Mouse (Mus musculus): ENCODE measurements around the gene Rtbdn. TPM values are rescaled to one million over a fixed set of nuclear protein-coding genes. Genes with fewer than 3 reads are reported as not detected.

Rtbdn gene
- polyA plus RNA-seq, 1 experiment = 7.9 TPM

DNA sequence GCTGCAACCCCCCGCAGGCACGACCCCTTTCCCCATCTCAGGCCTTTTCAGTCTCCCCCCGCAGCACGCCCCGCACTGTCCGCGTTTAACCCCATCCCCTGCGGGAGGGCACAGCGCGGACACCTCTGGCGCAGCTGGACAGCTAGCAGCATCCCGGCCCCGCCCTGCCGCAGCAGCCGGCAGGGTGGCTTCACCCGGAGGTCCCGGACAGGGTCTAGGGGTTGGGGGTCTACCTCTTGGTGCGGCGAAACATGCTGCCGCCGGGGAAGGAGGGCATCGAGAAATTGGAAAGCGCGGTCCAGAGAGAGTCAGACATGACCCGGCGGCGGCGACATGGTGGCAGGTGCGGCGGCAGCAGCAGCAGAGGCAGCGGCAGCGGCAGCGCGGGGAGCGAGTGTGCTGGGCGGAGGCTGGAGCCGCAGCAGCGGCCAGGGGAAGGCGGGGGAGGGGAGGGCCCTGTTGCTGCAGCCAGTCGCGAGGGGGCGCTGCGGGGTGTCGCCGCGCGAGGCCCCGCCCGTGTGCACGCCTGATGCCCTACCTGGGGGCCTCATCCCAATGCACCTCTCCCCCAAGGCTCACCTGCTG lies 9.7 kb upstream of the Rtbdn start, which contains the start of gene Mast1:
Gene Mast1, minus strand, starts transcription at position 398 of the 585 bp plus-strand sequence.
- Histone ChIP-seq H3K4me3 (replicated peaks; ENCODE audit: insufficient read depth, low read depth, low read length) (peak within 1 kb of the TSS; percentile 95), H3K27me3 (ENCODE audit: control insufficient read depth, insufficient read depth, low read length) (no peaks in the 10 kb centered on the region), H3K4me1 (ENCODE audit: control insufficient read depth, insufficient read depth, low read length) (peaks cover 17% of the 10 kb centered on the region), H3K27ac (ENCODE audit: insufficient read depth, low read length) (peak within 1 kb of the TSS; percentile 93)
- WGBS = under 1% methylated on average over 49 of the region's 50 CpGs
- DNase-seq = peak; percentile 87
- TF ChIP-seq POLR2A (IDR thresholded peaks at IDR 0.05; ENCODE audit: borderline replicate concordance, insufficient read depth, low read length) (peak; percentile 52), CTCF (IDR thresholded peaks at IDR 0.05; ENCODE audit: borderline replicate concordance, insufficient read depth, low read depth, low read length) (peak; percentile 64)

DNA sequence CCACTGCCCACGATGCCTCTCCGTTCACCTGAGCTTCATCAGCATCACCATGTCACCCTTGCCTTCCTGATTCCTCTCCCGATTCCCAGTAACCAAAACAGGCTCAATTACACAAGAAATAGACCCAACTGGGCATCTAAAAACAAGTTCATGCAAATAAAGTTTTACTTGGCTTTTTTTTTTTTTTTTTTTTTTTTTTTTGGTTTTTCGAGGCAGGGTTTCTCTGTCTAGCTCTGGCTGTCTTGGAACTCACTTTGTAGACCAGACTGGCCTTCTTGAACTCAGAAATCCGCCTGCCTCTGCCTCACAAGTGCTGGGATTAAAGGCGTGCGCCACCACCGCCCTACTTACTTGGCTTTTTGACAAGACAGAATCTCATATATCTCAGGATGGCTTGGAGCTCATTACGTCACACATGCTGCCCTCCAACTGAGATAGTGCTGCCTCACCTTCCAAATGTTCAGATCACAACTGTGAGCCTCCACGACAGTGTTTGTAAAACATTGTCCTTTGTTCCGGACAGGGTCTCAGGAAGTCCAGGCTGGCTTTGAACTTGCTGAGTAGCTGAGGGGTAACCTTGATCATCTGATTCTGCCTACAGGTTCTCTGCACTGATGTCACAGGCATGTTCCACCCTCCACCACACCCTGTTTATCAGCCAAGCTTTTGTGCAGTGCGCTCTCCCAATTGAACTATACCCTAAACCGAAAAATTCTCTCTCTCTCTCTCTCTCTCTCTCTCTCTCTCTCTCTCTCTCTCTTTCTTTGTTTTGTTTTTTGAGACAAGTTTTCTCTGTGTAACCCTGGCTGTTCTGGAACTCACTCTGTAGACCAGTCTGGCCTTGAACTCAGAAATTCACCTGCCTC lies 8.9 kb upstream of the Rtbdn start:
- H3K27me3 ChIP-seq (ENCODE audit: control insufficient read depth, insufficient read depth, low read length) = no peaks in the 10 kb centered on the region

DNA sequence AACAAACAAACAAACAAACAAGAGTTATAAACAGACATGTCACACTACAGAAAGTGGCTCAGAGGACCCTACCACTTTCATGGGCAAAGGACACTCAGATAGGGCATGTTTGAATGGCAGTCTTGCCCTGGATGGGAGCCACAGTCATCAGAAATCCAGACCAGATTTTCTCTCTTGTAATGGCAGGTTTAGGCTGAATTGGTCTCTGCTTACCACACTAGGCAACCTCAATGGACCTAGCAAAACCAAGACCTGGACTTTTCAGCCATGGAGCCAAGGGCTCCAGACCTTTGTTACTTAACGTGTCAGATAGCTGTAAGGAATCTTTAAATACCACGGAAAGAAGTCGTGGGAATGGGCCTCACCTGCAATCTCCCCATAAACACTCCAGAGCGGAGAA lies 3.1 kb upstream of the Rtbdn start:
- no peak overlapping the region for H3K27ac ChIP-seq (ENCODE audit: insufficient read depth, low read length)
- peaks cover 6% of the 10 kb centered on the region; the same call in 1 of the 2 replicates for H3K4me1 ChIP-seq (ENCODE audit: control insufficient read depth, insufficient read depth, low read length)
- H3K27me3 ChIP-seq (ENCODE audit: control insufficient read depth, insufficient read depth, low read length) = no peaks in the 10 kb centered on the region
- H3K4me3 ChIP-seq (replicated peaks; ENCODE audit: insufficient read depth, low read depth, low read length) = no peak overlapping the region
- TF ChIP-seq POLR2A (IDR thresholded peaks at IDR 0.05; ENCODE audit: borderline replicate concordance, insufficient read depth, low read length) (no peak), CTCF (IDR thresholded peaks at IDR 0.05; ENCODE audit: borderline replicate concordance, insufficient read depth, low read depth, low read length) (no peak)
- 41% methylated on average over 4 of the region's 4 CpGs for WGBS
- DNase-seq = no peak

More for the DNA sequence above, 8.9 kb upstream of the Rtbdn start:
- no peak for DNase-seq
- H3K4me3 ChIP-seq (replicated peaks; ENCODE audit: insufficient read depth, low read depth, low read length) = peak overlapping the region; percentile 95
- peaks cover 17% of the 10 kb centered on the region for H3K4me1 ChIP-seq (ENCODE audit: control insufficient read depth, insufficient read depth, low read length)
- H3K27ac ChIP-seq (ENCODE audit: insufficient read depth, low read length) = peak overlapping the region; percentile 77
- no peak for TF ChIP-seq POLR2A (IDR thresholded peaks at IDR 0.05; ENCODE audit: borderline replicate concordance, insufficient read depth, low read length)
- TF ChIP-seq CTCF (IDR thresholded peaks at IDR 0.05; ENCODE audit: borderline replicate concordance, insufficient read depth, low read depth, low read length) = no peak; the same call in 1 of the 2 replicates
- 48% methylated on average over 13 of the region's 13 CpGs for WGBS

DNA sequence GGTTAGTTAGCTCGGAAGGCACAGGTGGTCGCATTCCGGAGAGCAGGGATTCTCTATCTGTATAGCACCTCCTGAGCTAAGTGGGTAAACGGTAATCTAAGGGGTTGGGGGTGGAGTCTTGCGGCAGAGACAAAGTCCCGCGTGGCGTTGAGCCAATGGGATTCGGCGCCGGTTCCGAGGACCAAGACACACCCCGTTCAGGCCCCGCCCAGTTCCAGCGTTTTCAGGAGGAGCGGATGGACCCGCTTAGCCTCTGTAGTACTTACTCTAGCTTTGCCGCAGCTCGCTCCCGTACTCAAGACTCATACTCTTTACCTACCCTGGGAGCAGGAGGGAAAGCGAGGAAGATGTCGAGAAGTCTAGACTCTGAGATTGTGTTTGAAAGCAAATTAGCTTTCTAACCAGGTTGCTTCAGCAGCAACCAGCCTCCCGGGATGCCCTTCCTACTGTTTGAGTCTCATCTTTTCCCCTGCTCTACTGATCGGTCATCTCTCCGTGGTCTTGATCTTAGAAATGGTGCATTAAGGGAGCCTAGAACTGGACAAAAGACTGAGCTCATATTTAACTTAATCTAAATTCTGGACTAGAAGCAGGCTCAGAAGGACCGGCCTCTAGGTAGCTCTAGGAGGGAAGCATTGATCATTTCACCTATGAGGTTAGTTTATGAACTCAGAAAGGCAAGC lies 2.2 kb upstream of the Rtbdn start:
- peak overlapping the region; percentile 74 for H3K4me3 ChIP-seq (replicated peaks; ENCODE audit: insufficient read depth, low read depth, low read length)
- H3K27me3 ChIP-seq (ENCODE audit: control insufficient read depth, insufficient read depth, low read length) = no peaks in the 10 kb centered on the region
- peak; percentile 81 to 83 for DNase-seq
- no peak overlapping the region for H3K27ac ChIP-seq (ENCODE audit: insufficient read depth, low read length)
- peaks cover 6% of the 10 kb centered on the region; the same call in 1 of the 2 replicates for H3K4me1 ChIP-seq (ENCODE audit: control insufficient read depth, insufficient read depth, low read length)
- TF ChIP-seq CTCF (IDR thresholded peaks at IDR 0.05; ENCODE audit: borderline replicate concordance, insufficient read depth, low read depth, low read length) (no peak), POLR2A (IDR thresholded peaks at IDR 0.05; ENCODE audit: borderline replicate concordance, insufficient read depth, low read length) (peak; percentile 27; the same call in 1 of the 2 replicates)
- 2% methylated on average over 26 of the region's 26 CpGs for WGBS

DNA sequence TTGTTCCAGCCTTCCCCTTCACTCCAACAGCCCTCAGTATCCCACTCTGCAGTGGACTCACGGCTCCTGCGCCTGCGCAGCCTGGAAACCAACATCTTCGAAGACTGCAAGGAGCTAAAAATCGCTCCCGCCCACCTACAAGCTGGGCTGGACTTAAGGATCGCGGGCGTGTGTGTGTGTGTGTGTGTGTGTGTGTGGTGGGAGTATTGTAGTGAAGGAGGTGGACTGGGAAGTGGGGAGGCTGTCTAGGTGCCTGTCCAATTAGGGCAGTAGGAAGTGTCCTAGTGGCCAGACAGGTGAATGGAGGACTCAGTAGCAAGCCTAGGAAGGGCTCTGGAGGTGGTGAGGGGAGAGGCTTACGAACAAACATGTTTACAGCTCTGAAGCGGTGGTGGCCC lies 1.6 kb upstream of the Rtbdn start:
- H3K4me3 ChIP-seq (replicated peaks; ENCODE audit: insufficient read depth, low read depth, low read length) = peak overlapping the region; percentile 74
- 2% methylated on average over 11 of the region's 11 CpGs for WGBS
- peaks cover 6% of the 10 kb centered on the region; the same call in 1 of the 2 replicates for H3K4me1 ChIP-seq (ENCODE audit: control insufficient read depth, insufficient read depth, low read length)
- DNase-seq = peak; percentile 62 to 66
- H3K27me3 ChIP-seq (ENCODE audit: control insufficient read depth, insufficient read depth, low read length) = no peaks in the 10 kb centered on the region
- TF ChIP-seq POLR2A (IDR thresholded peaks at IDR 0.05; ENCODE audit: borderline replicate concordance, insufficient read depth, low read length) = no peak
- peak; percentile 7; the same call in 1 of the 2 replicates for TF ChIP-seq CTCF (IDR thresholded peaks at IDR 0.05; ENCODE audit: borderline replicate concordance, insufficient read depth, low read depth, low read length)
- no peak overlapping the region for H3K27ac ChIP-seq (ENCODE audit: insufficient read depth, low read length)

DNA sequence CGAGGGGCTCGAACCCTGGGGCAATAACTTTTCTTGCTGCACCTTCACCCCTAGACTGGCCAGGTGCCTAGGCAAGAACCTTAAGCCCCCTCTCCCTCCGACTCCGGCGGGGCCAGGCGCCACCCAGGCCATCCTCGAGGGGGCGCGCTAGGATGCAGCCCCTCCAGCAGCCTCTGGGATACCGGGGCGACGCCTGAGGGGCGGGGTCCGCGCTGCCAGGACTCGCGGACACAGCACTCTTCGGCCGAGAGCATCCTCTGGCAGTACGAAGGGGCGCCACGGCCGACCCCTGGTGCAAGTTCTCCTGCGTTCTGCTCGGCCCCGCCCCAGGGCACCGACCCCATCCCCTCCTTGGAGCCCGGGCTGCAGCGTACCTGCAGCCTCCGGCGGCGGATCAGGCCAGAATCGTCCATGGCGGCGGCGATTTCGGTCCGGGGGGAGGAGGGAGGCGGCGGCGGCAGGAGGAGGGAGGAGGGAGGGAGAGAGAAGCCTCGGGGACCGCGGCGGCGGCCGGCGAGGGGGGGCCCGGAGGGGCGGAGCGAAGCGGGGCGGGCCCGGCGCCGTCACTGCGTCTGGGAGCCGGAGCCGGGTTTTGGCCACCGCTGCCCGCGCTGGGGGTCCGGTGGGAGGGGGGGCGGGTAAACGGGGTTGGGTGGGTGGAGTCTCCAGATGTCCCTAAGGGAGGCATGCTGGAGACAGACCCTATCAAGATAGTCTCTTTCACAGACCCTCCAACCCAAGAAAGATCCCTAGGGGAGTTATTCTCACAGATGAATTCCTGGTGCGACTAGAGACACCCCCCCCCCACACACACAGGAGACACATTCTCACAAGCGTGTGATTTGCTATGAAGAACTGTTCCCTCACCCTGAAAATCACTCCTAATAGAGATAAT lies 911 bp upstream of the Rtbdn start:
- WGBS = 1% methylated on average over 60 of the region's 67 CpGs
- peak; percentile 32; the same call in 1 of the 2 replicates for TF ChIP-seq CTCF (IDR thresholded peaks at IDR 0.05; ENCODE audit: borderline replicate concordance, insufficient read depth, low read depth, low read length)
- TF ChIP-seq POLR2A (IDR thresholded peaks at IDR 0.05; ENCODE audit: borderline replicate concordance, insufficient read depth, low read length) = no peak
- H3K4me3 ChIP-seq (replicated peaks; ENCODE audit: insufficient read depth, low read depth, low read length) = peak overlapping the region; percentile 74
- no peaks in the 10 kb centered on the region for H3K27me3 ChIP-seq (ENCODE audit: control insufficient read depth, insufficient read depth, low read length)
- peaks cover 6% of the 10 kb centered on the region; the same call in 1 of the 2 replicates for H3K4me1 ChIP-seq (ENCODE audit: control insufficient read depth, insufficient read depth, low read length)
- no peak overlapping the region for H3K27ac ChIP-seq (ENCODE audit: insufficient read depth, low read length)
- DNase-seq = peak; percentile 71 to 74

DNA sequence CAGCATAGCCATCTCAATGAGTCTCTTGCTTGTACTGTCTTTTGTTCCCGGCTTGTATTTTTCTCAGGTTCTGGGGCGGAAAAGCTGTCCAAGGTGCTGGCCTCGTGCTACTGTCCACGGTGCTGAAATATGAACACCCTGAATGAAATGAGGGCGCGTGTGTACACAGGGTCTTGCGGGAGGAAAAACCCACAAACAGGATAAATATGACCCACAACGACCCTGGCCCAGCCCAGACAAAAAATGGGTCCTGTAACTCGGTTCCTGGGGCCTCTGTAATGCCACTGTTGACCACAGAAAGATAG lies 402 bp downstream of the Rtbdn start:
- peaks cover 6% of the 10 kb centered on the region; the same call in 1 of the 2 replicates for H3K4me1 ChIP-seq (ENCODE audit: control insufficient read depth, insufficient read depth, low read length)
- TF ChIP-seq POLR2A (IDR thresholded peaks at IDR 0.05; ENCODE audit: borderline replicate concordance, insufficient read depth, low read length) (no peak), CTCF (IDR thresholded peaks at IDR 0.05; ENCODE audit: borderline replicate concordance, insufficient read depth, low read depth, low read length) (no peak)
- H3K4me3 ChIP-seq (replicated peaks; ENCODE audit: insufficient read depth, low read depth, low read length) = no peak overlapping the region
- no peaks in the 10 kb centered on the region for H3K27me3 ChIP-seq (ENCODE audit: control insufficient read depth, insufficient read depth, low read length)
- H3K27ac ChIP-seq (ENCODE audit: insufficient read depth, low read length) = no peak overlapping the region
- 25% methylated on average over 9 of the region's 9 CpGs for WGBS
- DNase-seq = no peak
